In the genomic region with DNA sequence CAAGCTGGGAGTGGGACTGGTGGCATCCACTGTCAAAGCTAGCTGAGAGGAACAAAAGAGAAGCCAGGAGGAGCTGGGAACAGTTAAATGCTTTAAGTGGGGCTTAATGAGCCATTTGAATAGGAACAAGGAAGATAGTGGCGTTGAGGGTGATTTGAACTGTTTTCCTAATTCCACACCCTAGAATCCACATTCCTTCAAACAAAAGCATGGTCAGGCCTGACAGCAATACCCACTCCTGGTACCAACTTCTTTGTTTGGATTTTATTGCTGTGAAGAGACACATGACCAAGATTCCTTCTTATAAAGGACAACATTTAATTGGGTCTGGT, we compare ENCODE assay signal across 23 mouse cellular contexts. TPM values are rescaled to one million over a fixed set of nuclear protein-coding genes. Genes with fewer than 3 reads are reported as not detected.
DNase-seq lines count a peak whose midpoint lies in the region; TF ChIP-seq lines count a peak whose summit lies in the region.
"Had no signal": no experiment of that assay in that cellular context is flagged by ENCODE, and none has a peak within 500 bp of the region (broad histone marks: within the 10 kb centered on the region; RNA-seq: fewer than 3 reads in every experiment).

No protein-coding gene starts in this region.

- no peaks in the 10 kb centered on the region for H3K9me3 ChIP-seq in ES-E14 (ENCODE audit: control insufficient read depth, insufficient read depth, low read depth, low read length)
- H3K9me3 ChIP-seq: forebrain, embryonic 10.5 days; forebrain, embryonic 13.5 days; heart, embryonic 13.5 days had no signal

- H3K4me1 ChIP-seq in kidney, adult 2 months (ENCODE audit: control insufficient read depth, insufficient read depth, low read length): peaks cover 8% of the 10 kb centered on the region; the same call in 1 of the 2 replicates
- peaks cover 3 to 7% of the 10 kb centered on the region in 2 experiments; a peak in 3 of 4 replicates for H3K4me1 ChIP-seq in ES-E14 (ENCODE audit: control insufficient read depth in 2 of 2, insufficient read depth in 2 of 2, low read length in 2 of 2, poor library complexity in 1 of 2)
- H3K4me1 ChIP-seq: forebrain, embryonic 10.5 days; forebrain, embryonic 13.5 days; heart, embryonic 13.5 days had no signal

- no peaks in the 10 kb centered on the region for H3K27me3 ChIP-seq in kidney, adult 2 months (replicated peaks; ENCODE audit: control insufficient read depth, insufficient read depth, low read length)
- H3K27me3 ChIP-seq: CH12.LX, Patski had no signal

- peak overlapping the region; percentile 48 for H3K27ac ChIP-seq in kidney, adult 2 months (ENCODE audit: insufficient read depth, low read depth, low read length)
- H3K27ac ChIP-seq in ES-E14 (ENCODE audit: insufficient read depth, low read depth, low read length, poor library complexity, severe bottlenecking): no peak overlapping the region
- H3K27ac ChIP-seq: forebrain, embryonic 10.5 days; forebrain, embryonic 13.5 days; heart, embryonic 13.5 days; hindbrain, embryonic 14.5 days; hindbrain, postnatal 0 days had no signal

- in situ Hi-C loops in ES-E14 (cut with MboI; ENCODE audit: low sequenced_read_pairs in 2 of 2, unreplicated experiment in 2 of 2): no loop called here

- no peak for TF ChIP-seq POLR2A in kidney, adult 2 months (IDR thresholded peaks at IDR 0.05; ENCODE audit: low read depth, low read length)

- no peak overlapping the region for H3K9ac ChIP-seq in ES-E14 (ENCODE audit: insufficient read depth, low read depth, low read length, poor library complexity, severe bottlenecking)
- H3K9ac ChIP-seq: forebrain, embryonic 13.5 days; heart, embryonic 13.5 days; hindbrain, embryonic 14.5 days had no signal

- no peak for DNase-seq in kidney, adult 2 months
- DNase-seq in kidney, adult 18-20 months: no peak
- peak; percentile 64 for DNase-seq in ES-E14 (ENCODE audit: low read depth, low spot score)
- peak; percentile 88 for DNase-seq in ZHBTc4 (ENCODE audit: low read depth, low spot score)
- no peak for DNase-seq in adrenal gland, adult 2 months
- no peak for DNase-seq in liver
- DNase-seq: adrenal gland, postnatal 10 days; adrenal gland, postnatal 36 days; B cell, adult 2 months; cerebellum, adult 18-20 months; cerebellum, adult 9-10 months; cerebellum, postnatal 14 days; gastrocnemius, postnatal 10 days; gastrocnemius, postnatal 36 days; heart, adult 18-20 months; heart, postnatal 4 days had no signal

- no peak for TF ChIP-seq CTCF in kidney, adult 2 months (conservative IDR thresholded peaks at IDR 0.05; ENCODE audit: insufficient read depth, insufficient read length, low read depth, low read length)

- WGBS in kidney, adult 2 months: 81% methylated on average over 1 of the region's 1 CpGs

- H3K36me3 ChIP-seq in kidney, adult 2 months (ENCODE audit: control insufficient read depth, insufficient read depth, low read length): no peaks in the 10 kb centered on the region
- no peaks in the 10 kb centered on the region for H3K36me3 ChIP-seq in ES-E14 (ENCODE audit: control insufficient read depth, insufficient read depth, low read length, poor library complexity, severe bottlenecking)
- H3K36me3 ChIP-seq: forebrain, embryonic 10.5 days; heart, embryonic 13.5 days had no signal

- H3K4me3 ChIP-seq in kidney, adult 2 months (ENCODE audit: insufficient read depth, low read depth, low read length): no peak overlapping the region
- H3K4me3 ChIP-seq in ES-E14 (ENCODE audit: insufficient read depth in 1 of 2, low read depth in 1 of 2, low read length in 2 of 2, poor library complexity in 1 of 2, severe bottlenecking in 1 of 2): no peak overlapping the region
- H3K4me3 ChIP-seq: forebrain, embryonic 10.5 days; forebrain, embryonic 13.5 days; heart, embryonic 13.5 days had no signal

TF ChIP-seq in ES-E14, 5 proteins besides CTCF, POLR2A, EP300 and RAD21:
- TF ChIP-seq ZNF384 (IDR thresholded peaks at IDR 0.05; ENCODE audit: low read depth, low read length): no peak

RNA-seq across cellular contexts. Expression of a gene that starts 49.8 kb away (rescaled TPM):
- polyA plus RNA-seq in kidney, adult 2 months (2012; rRNA removed): 4.0 and 4.4 TPM in 2 replicates
- 10.5 and 11.9 TPM in 2 replicates for total RNA-seq in ES-E14 (2012; rRNA removed)
- total RNA-seq in adrenal gland, adult 2 months (2021): 1 to 10 TPM; 6.3 to 9.3 TPM
- polyA plus RNA-seq in adrenal gland, adult 2 months (2012; rRNA removed): 7.7 and 7.9 TPM in 2 replicates

Comparison
In these comparisons a context has a peak if more than half of its experiments do, and no peak if none do; other contexts are left out.
1. DNase-seq: peak in ES-E14 (single experiment) and ZHBTc4 (single experiment); none in kidney, adult 2 months (single experiment), kidney, adult 18-20 months (single experiment), adrenal gland, adult 2 months (single experiment) and liver (single experiment).